Mouse (Mus musculus): ENCODE results near the gene Tjp1. TPM values are rescaled to one million over a fixed set of nuclear protein-coding genes. Genes with fewer than 3 reads are reported as not detected.

The Tjp1 gene
- polyA plus RNA-seq, 1 experiment from 2014 or later: 27.8 TPM

GRCm38 (mm10) chr7:65319047-65319725 lies 208.4 kb downstream of the Tjp1 start:
- Histone ChIP-seq H3K4me1 (ENCODE audit: control insufficient read depth, insufficient read depth, low read length) (no peaks in the 10 kb centered on the region), H3K4me2 (ENCODE audit: low read depth) (no peak overlapping the region), H3K4me3 (ENCODE audit: low read depth, low read length) (no peak overlapping the region), H3K36me3 (ENCODE audit: control insufficient read depth, insufficient read depth, low read length) (peaks cover 4% of the 10 kb centered on the region), H3K9ac (ENCODE audit: low read length) (no peak overlapping the region), H3K27me3 (ENCODE audit: control insufficient read depth, insufficient read depth, low read length) (no peaks in the 10 kb centered on the region), H3K9me3 (ENCODE audit: control insufficient read depth, low read length) (no peaks in the 10 kb centered on the region), H3K27ac (ENCODE audit: low read depth, low read length) (no peak overlapping the region)
- peak; percentile 66 for DNase-seq (ENCODE audit: low spot score)
- 72% methylated on average over 5 of the region's 5 CpGs for whole genome bisulfite sequencing
- ATAC-seq (ENCODE audit: insufficient read depth, low FRiP score, low TSS enrichment): peak; percentile 55; the same call in 1 of the 2 replicates

- Histone ChIP-seq H3K27ac (ENCODE audit: low read depth, low read length) (no peak overlapping the region), H3K9ac (ENCODE audit: low read length) (no peak overlapping the region), H3K4me3 (ENCODE audit: low read depth, low read length) (no peak overlapping the region), H3K9me3 (ENCODE audit: control insufficient read depth, low read length) (no peaks in the 10 kb centered on the region), H3K4me2 (ENCODE audit: low read depth) (no peak overlapping the region), H3K4me1 (ENCODE audit: control insufficient read depth, insufficient read depth, low read length) (no peaks in the 10 kb centered on the region), H3K27me3 (ENCODE audit: control insufficient read depth, insufficient read depth, low read length) (no peaks in the 10 kb centered on the region), H3K36me3 (ENCODE audit: control insufficient read depth, insufficient read depth, low read length) (peaks cover 9% of the 10 kb centered on the region)
- no peak for ATAC-seq (ENCODE audit: insufficient read depth, low FRiP score, low TSS enrichment)
- 42% methylated on average over 5 of the region's 5 CpGs for WGBS
- DNase-seq (ENCODE audit: low spot score): peak; percentile 67
These were observed 210.2 kb downstream of the Tjp1 start for GRCm38 (mm10) chr7:65317418-65317817.

GRCm38 (mm10) chr7:65315182-65315581 lies 212.4 kb downstream of the Tjp1 start:
- Histone ChIP-seq H3K4me3 (ENCODE audit: low read depth, low read length) (no peak overlapping the region), H3K4me2 (ENCODE audit: low read depth) (no peak overlapping the region), H3K9ac (ENCODE audit: low read length) (no peak overlapping the region), H3K4me1 (ENCODE audit: control insufficient read depth, insufficient read depth, low read length) (no peaks in the 10 kb centered on the region), H3K27ac (ENCODE audit: low read depth, low read length) (no peak overlapping the region), H3K36me3 (ENCODE audit: control insufficient read depth, insufficient read depth, low read length) (peaks cover 8% of the 10 kb centered on the region), H3K27me3 (ENCODE audit: control insufficient read depth, insufficient read depth, low read length) (no peaks in the 10 kb centered on the region), H3K9me3 (ENCODE audit: control insufficient read depth, low read length) (no peaks in the 10 kb centered on the region)
- ATAC-seq (ENCODE audit: insufficient read depth, low FRiP score, low TSS enrichment) (no peak), DNase-seq (ENCODE audit: low spot score) (no peak)
- 92% methylated on average over 2 of the region's 2 CpGs for WGBS

GRCm38 (mm10) chr7:65296675-65297589 lies 230.6 kb downstream of the Tjp1 start:
- Histone ChIP-seq H3K27me3 (ENCODE audit: control insufficient read depth, insufficient read depth, low read length) (no peaks in the 10 kb centered on the region), H3K9ac (ENCODE audit: low read length) (no peak overlapping the region), H3K4me3 (ENCODE audit: low read depth, low read length) (no peak overlapping the region), H3K9me3 (ENCODE audit: control insufficient read depth, low read length) (no peaks in the 10 kb centered on the region), H3K4me1 (ENCODE audit: control insufficient read depth, insufficient read depth, low read length) (no peaks in the 10 kb centered on the region), H3K4me2 (ENCODE audit: low read depth) (no peak overlapping the region), H3K36me3 (ENCODE audit: control insufficient read depth, insufficient read depth, low read length) (no peaks in the 10 kb centered on the region; the same call in none of the 2 replicates), H3K27ac (ENCODE audit: low read depth, low read length) (no peak overlapping the region)
- WGBS: 91% methylated on average over 6 of the region's 6 CpGs
- ATAC-seq (ENCODE audit: insufficient read depth, low FRiP score, low TSS enrichment): no peak
- no peak for DNase-seq (ENCODE audit: low spot score)

GRCm38 (mm10) chr7:65282886-65283285 lies 244.7 kb downstream of the Tjp1 start:
- Histone ChIP-seq H3K36me3 (ENCODE audit: control insufficient read depth, insufficient read depth, low read length) (no peaks in the 10 kb centered on the region), H3K9ac (ENCODE audit: low read length) (no peak overlapping the region), H3K27ac (ENCODE audit: low read depth, low read length) (no peak overlapping the region), H3K4me2 (ENCODE audit: low read depth) (no peak overlapping the region), H3K4me1 (ENCODE audit: control insufficient read depth, insufficient read depth, low read length) (no peaks in the 10 kb centered on the region), H3K27me3 (ENCODE audit: control insufficient read depth, insufficient read depth, low read length) (no peaks in the 10 kb centered on the region), H3K9me3 (ENCODE audit: control insufficient read depth, low read length) (no peaks in the 10 kb centered on the region), H3K4me3 (ENCODE audit: low read depth, low read length) (no peak overlapping the region)
- no peak for ATAC-seq (ENCODE audit: insufficient read depth, low FRiP score, low TSS enrichment)
- DNase-seq (ENCODE audit: low spot score): no peak
- 78% methylated on average over 16 of the region's 16 CpGs for WGBS

- H3K27me3 ChIP-seq (ENCODE audit: control insufficient read depth, insufficient read depth, low read length): no peaks in the 10 kb centered on the region
- H3K9ac ChIP-seq (ENCODE audit: low read length): no peak overlapping the region
- H3K27ac ChIP-seq (ENCODE audit: low read depth, low read length): no peak overlapping the region
- no peak for DNase-seq (ENCODE audit: low spot score)
- 67% methylated on average over 3 of the region's 3 CpGs for WGBS
- no peak overlapping the region for H3K4me2 ChIP-seq (ENCODE audit: low read depth)
- H3K36me3 ChIP-seq (ENCODE audit: control insufficient read depth, insufficient read depth, low read length): no peaks in the 10 kb centered on the region
- no peak for ATAC-seq (ENCODE audit: insufficient read depth, low FRiP score, low TSS enrichment)
- H3K4me1 ChIP-seq (ENCODE audit: control insufficient read depth, insufficient read depth, low read length): no peaks in the 10 kb centered on the region
- no peaks in the 10 kb centered on the region for H3K9me3 ChIP-seq (ENCODE audit: control insufficient read depth, low read length)
- H3K4me3 ChIP-seq (ENCODE audit: low read depth, low read length): no peak overlapping the region
These were observed 245.6 kb downstream of the Tjp1 start for GRCm38 (mm10) chr7:65281960-65282359.

GRCm38 (mm10) chr7:65280944-65281912 lies 246.4 kb downstream of the Tjp1 start:
- Histone ChIP-seq H3K9me3 (ENCODE audit: control insufficient read depth, low read length) (no peaks in the 10 kb centered on the region), H3K27ac (ENCODE audit: low read depth, low read length) (no peak overlapping the region), H3K4me3 (ENCODE audit: low read depth, low read length) (no peak overlapping the region), H3K36me3 (ENCODE audit: control insufficient read depth, insufficient read depth, low read length) (no peaks in the 10 kb centered on the region), H3K4me2 (ENCODE audit: low read depth) (no peak overlapping the region), H3K27me3 (ENCODE audit: control insufficient read depth, insufficient read depth, low read length) (no peaks in the 10 kb centered on the region), H3K9ac (ENCODE audit: low read length) (no peak overlapping the region), H3K4me1 (ENCODE audit: control insufficient read depth, insufficient read depth, low read length) (no peaks in the 10 kb centered on the region)
- WGBS: 65% methylated on average over 10 of the region's 10 CpGs
- ATAC-seq (ENCODE audit: insufficient read depth, low FRiP score, low TSS enrichment) (no peak), DNase-seq (ENCODE audit: low spot score) (no peak)

GRCm38 (mm10) chr7:65279277-65279676 lies 248.3 kb downstream of the Tjp1 start:
- no peak overlapping the region for H3K4me3 ChIP-seq (ENCODE audit: low read depth, low read length)
- H3K27ac ChIP-seq (ENCODE audit: low read depth, low read length): no peak overlapping the region
- no peak overlapping the region for H3K4me2 ChIP-seq (ENCODE audit: low read depth)
- H3K9ac ChIP-seq (ENCODE audit: low read length): no peak overlapping the region
- no peaks in the 10 kb centered on the region for H3K9me3 ChIP-seq (ENCODE audit: control insufficient read depth, low read length)
- ATAC-seq (ENCODE audit: insufficient read depth, low FRiP score, low TSS enrichment): no peak
- 72% methylated on average over 13 of the region's 13 CpGs for WGBS
- no peaks in the 10 kb centered on the region for H3K36me3 ChIP-seq (ENCODE audit: control insufficient read depth, insufficient read depth, low read length)
- H3K4me1 ChIP-seq (ENCODE audit: control insufficient read depth, insufficient read depth, low read length): no peaks in the 10 kb centered on the region
- DNase-seq (ENCODE audit: low spot score): peak; percentile 60
- H3K27me3 ChIP-seq (ENCODE audit: control insufficient read depth, insufficient read depth, low read length): no peaks in the 10 kb centered on the region

All from neural tube, embryonic 11.5 days (tissue).